Mouse (Mus musculus) MEL (cell line): ENCODE results near the gene Gpr108.

ENCODE experiments used
- ETS1 ChIP-seq: IDR thresholded peaks from 2 replicates; pipeline ENCODE4 v1.6.1; 2012; ENCODE audit warnings: low read depth, mild to moderate bottlenecking, inconsistent platforms, low read length, improper control_type of control experiment, moderate library complexity
- UBTF ChIP-seq: IDR thresholded peaks from 2 replicates; pipeline ENCODE4 v1.6.1; 2012; ENCODE audit warnings: low read depth, mild to moderate bottlenecking, inconsistent platforms, low read length, improper control_type of control experiment, moderate library complexity, borderline replicate concordance; ENCODE audit not compliant: insufficient read depth

GRCm38 (mm10) chr17:57194771-57195170 lies 53.5 kb downstream of the Gpr108 start:
- no peak for TF ChIP-seq UBTF
- no peak for TF ChIP-seq ETS1
